Mouse (Mus musculus) layer of hippocampus, adult 9-11 months (tissue): ENCODE results near the gene Rpa3.
A peak's percentile ranks its signal among the peaks of the same experiment; 100 is the strongest.

Experiments used
- DNase-seq: peaks from one replicate; pipeline ENCODE4 v3.0.0; 2022

Rpa3 gene

DNA sequence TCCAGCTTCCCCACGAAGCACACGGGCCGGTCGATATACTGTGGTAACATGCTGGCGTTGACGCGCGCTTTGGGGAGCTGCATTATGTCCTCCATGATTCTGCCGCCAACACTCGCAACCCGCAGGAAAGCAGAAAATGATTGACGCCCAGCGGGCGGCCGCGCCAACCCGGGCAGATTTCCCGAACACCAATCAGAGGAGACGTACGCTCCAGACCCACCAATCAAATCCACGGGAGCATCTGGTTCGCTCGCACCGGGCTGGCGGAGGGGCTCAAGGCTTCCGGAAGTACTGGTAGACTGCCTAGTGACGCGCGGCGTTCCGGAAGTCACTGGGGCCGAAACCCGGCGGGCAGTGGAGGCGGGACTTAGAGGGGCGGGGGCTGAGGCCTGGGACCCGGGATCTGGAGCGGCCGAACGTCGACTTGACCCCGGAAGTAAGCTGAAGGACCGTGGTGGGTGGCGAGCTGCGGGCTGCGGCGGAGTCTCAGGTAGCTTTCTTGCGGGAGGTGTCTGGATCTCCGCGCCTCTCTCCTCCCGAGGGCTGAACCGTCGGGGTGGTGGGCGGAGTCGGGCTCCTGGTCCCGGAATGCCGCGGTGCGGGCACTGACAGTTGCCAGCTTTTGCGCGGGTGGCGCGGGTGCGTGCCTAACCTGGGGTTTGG lies at the start of gene Rpa3, which contains the start of the genes Umad1 and Gm45062:
Gene Rpa3 (minus strand): TSS at position 170 of the 663 bp plus-strand sequence.
Gene Umad1 (plus strand): TSS at position 285 of the 663 bp plus-strand sequence.
Gene Gm45062 (plus strand): TSS at position 447 of the 663 bp plus-strand sequence.
- peak; percentile 99 for DNase-seq

DNA sequence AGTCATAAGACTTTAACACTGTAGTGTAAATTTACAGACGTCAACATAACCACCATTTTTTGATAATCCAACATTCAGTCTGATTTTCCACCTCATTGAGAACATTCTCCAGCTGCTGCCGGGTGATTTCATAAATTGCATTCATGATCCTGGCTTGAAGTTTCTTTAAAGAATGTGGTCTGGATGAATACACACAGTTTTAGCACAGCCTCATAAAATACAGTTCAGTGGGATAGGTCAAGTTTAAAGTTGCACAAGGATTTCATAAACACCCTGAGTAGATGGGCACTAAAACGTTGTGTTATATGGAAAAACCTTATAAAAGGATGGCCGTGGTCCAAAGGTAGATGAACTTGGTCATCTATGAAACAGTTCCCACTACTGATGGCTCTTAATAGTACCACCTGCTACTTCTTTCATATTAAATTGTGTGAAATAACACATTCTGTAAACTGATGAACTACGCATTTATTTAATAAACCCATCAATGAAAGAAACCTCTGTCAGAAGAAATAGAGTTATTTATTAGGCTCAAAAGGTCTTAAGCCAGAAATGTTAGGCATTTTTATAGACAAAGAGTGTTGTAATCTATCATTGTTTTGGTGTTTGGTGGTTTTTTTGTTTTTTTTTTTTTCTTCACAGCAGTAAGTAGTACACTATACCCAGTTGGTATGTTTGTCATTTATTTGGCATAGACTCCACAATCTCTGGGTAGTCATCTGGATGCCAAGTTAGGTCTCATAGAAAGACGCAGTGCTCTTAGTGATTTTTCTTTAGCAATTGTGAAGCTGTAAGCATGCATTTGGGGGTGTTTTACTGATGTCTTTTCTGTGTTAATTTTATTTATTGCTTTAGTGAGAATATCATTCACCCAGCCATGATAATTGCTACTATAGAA lies 49.2 kb upstream of the Rpa3 start:
- DNase-seq: no peak

DNA sequence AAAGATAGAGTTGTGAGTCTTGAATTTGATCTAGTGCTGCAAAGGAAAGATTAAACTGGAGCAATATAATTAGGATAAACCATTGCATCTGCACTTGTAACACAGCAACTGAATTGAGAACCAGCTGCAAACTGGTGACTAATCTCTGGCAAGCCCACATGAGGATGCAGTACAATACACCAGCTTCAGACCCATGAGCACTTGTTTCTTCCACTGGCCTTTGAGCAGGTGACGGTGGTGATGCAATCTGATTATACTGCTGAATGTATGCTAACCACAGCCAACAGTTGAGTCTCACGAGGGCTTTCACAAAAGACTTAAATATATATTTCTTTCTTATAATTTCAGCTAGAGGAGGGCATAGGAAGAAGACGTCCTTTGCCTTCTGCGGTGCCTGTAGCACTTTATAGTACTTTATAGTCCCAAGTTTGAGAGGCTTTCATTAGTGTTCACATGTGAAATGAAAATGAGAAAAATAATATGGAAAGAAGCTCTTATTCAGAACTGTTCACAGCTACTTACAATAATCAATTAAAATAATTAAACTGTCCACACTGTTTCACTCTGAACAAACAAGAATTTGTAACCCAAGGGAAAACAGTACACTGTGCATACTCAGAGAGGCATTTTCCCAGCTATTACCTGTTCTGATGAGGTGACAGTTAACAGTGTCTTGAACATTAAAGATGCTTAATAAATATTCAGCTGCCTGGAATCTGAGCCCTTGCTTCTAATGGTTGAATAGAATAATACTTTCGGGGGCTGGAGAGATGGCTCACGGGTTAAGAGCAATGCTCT lies 40.3 kb upstream of the Rpa3 start:
- peak; percentile 59 for DNase-seq

DNA sequence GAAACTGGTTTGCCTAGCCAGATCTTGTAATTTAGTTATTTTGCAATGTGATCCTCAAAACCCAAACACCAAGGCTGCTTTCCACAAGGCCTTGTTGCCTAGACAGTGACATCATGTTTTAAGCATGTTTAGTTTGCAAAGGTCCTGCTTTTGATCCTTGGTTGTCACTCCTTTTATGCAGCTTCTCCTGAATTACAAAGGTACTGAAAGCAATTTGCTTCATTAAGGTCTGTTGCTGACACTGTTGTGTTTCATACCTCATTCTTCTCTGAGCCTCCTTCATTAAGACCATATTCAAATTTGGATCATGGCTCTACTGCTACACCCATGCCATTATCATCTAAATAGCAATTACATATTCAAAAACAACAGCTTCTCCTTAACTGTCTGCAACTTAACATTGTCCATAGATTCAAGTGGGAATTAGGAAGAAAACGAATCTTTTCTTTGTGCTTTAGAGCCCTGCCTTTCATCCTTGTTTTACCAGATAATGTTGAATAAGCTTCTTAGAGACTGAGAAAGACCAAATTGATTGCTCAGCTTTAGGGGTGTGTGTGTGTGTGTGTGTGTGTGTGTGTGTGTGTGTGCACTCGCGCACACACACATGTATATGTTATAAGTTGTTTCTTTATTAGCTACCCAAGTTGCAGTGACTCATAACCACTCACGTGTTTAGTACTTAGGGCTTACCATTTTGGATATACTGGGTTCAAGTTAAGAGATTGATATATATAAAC lies 35.2 kb upstream of the Rpa3 start:
- DNase-seq: no peak

DNA sequence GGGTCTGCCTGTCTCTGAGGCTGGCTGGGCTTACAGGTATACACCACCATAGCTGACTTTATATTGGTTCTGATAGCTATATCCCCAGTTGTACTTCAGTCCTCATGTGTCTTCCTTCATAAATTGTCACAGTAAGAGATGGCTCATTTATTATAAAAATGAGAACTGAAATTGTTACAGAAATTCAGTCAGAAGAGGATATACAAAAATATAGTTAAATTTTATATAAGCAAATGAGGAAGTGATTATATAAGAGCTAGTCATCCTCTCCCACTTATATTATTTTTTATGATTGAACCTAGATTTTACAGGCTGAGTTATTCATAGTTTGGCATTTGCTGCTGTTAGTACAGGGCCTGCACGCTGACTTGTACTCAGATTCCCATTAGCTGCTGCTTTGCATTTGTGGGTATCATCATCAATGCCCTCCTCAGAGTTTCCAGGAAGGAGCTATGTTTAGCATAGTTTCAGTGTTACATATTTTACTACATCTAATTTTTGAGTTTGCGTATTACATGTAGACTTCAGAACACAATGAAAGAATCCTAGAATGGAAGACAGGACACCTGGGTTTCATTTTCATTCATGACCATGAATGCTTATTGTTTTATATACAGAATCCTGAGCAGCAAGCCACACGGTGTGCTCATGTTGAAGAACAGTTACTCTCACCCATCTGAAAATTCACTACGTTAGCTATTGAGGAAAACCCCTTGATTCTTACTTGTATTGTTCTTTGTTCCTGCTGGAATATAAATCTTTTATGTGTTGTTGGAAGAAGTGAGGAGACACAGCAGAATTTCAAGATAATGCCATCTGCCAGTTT lies 30.0 kb upstream of the Rpa3 start:
- no peak for DNase-seq

DNA sequence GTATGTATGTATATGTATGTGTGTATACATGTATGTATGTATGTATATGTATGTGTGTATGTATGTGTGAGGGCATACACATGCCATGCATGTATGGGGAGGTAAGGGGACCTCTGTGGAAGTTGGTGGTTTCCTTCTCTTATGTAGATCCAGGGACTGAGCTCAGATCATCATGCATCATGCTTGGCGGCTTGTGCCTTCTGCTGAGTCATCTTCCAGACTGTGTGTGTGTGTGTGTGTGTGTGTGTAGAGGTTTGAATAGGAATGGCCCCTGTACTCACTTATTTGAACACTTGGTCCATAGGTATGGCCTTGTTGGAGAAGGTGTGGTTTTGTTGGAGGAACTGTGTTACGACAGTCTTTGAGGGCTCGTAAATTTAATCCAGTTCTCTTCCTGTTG lies 27.2 kb upstream of the Rpa3 start:
- no peak for DNase-seq

DNA sequence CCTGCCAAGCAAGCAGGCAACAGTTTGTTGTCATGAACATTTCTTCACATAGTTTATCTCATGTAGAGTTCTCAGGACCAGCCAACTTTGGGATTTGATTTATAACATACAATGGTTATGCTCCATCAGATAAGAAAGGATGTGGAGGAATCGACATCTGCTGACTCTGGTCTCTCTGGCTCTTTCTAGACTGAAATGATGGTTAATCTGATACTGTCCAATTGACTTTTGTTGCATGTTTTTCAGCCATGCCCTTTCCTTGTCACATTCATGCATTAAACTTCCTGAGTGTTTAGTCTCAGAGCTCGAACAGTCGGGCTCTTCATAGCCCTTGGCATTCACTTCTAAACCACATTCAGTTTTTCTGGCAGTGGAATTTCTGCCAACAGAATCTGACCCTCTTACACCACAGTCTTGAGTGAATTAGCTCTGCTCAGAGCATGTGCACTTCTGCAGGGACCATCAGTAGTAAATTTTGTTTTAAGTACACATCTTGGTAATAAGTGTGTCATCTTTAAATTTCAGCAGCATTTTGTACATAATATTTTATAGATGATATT lies 26.5 kb upstream of the Rpa3 start:
- no peak for DNase-seq

DNA sequence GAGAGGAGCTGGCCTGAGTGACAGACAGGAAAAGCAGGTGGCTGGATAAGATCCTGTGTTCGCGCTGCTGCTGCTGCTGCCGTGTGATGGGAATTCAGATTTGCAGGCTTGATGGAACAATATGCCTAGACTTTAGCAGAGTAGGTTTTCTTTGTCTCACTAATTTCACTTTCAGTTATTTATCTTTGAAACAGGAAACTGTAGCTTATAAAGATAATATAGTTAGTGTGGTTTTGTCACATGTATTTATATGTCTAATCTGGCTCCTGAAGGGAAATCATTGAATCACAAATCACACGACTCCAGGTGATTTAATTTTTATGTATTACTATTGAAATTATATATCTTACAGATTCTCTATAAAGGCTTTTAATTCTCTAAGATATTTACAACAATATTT lies 24.3 kb upstream of the Rpa3 start:
- no peak for DNase-seq

DNA sequence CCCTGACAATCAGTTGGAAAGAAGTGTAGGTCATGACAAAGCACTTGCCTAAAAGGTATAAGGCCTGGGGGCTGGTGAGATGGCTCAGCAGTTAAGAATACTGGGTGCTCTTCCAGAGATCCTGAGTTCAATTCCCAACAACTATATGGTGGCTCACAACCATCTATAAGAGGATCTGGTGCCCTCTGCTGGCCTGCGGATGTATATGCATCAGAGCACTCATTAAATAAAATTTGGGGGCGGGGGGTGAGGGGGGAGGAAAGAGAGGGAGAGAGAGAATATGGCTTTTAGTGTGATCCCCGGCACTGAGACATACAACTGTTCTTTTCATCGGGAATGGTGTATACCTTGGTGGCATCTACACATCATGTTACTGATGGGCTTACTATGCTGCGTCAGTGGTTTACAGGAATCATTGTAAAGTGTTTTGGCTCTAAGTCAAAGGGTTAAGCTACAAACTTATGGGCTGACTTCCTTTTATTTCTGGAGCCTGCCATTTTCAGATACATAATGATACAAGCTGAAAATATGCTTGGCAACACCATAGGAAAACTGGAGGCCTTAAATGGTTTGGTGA lies 19.5 kb upstream of the Rpa3 start:
- no peak for DNase-seq

DNA sequence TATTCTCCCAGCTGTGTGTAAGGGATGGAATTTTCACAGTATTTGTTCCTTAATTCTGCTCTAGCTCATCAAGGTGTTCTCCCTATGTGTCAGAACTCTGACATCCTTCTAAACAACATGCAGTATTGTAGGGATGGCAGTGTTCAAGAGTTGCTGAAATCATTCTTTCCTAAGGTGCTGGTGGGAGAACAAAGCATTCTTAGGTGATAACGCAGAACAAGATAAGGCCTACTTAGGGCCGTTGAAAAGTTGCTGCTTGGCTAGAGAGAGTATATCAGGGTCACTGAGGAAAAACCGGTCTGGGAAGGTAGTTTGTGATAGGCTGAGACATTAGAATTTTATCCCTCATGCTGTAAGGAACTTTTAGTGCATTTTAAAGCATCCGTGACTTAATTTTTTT lies 17.5 kb upstream of the Rpa3 start:
- DNase-seq: no peak

DNA sequence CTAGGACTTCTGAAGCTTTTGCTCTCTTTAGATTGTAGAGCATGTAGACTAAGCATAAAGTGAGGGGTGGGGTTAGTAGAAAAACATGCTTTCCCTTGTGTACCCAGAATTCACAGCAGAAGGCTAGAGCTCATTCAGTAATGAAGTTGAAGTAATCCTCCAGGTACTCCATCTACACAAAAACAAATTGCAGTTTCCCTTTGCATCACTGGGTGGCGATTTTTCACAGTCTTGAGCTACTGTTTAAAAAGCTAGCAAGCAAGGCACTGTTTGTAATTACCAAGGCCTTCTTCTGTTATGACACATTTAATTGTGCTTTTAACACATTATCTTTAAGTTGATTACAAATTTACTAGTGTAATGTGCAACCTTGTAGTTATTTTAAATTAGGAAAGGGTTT lies 16.1 kb upstream of the Rpa3 start:
- peak; percentile 72 for DNase-seq

DNA sequence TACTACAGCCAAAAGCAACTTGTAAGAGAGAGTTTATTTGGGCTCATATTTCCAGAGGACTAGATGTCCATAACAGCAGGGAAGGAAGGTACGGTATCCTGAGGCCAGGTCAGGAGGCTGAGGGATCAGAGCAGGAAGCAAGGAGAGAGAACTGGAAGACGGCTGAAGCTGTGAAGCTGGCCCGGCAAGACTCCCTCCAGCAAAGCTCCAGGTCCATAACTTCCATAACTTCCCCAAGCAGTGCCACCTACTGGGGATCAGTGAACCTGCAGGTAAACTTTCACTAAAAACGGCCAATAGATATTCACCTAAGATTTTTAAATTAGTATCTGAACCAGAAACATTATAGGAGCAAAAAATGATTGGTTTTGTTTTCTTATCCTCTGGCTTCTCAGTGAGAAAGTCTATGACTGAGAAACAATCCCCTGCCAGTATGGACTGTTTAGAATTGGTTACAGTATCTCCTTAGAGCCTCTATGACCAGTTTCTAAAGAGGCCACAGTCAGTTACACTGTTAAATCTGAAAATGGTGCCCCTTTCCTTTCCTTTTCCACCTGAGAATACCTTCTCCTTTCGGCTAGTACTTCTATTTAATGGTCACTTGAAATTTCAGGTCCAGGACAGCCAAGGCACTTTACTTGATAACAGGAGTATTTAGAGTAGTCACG lies 15.5 kb upstream of the Rpa3 start:
- DNase-seq: no peak

DNA sequence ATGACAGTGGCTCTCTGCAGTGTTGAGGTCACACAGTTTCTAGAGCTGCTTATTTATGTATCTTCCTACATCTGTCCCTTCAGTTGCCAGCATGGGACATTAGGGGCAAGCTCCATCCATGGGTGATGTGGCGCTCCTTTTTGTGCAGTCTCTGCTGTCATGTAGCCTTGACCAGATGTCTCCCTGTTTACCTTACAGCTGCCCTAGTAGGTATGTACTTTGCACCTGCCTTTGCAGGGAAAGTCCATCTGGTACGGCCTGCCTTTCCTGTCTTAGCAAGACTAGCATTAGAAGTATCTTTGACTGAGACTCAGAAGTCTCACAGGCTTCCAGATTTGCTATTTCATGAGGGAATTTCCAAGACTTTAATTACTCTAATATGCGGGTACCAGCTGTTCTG lies 12.1 kb upstream of the Rpa3 start:
- DNase-seq: no peak

DNA sequence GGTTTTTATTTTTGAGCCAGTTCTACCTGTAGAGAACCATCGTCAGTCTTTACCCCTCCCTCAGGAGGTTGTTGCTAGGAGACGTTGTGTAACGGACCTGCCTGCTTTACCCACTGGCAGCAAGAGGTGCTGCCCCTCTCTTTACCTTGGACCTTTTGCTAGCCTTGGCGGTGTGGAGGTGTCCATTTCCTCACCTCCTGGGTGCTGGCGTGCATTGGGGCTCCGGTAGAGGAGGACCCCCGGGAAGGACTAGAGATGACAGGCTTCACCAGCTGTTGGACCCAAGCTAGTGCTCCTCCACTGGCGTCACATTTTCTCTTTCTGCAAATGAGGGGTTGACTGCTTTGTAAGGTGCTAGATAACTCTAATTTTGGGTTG lies 683 bp upstream of the Rpa3 start:
- DNase-seq: no peak

DNA sequence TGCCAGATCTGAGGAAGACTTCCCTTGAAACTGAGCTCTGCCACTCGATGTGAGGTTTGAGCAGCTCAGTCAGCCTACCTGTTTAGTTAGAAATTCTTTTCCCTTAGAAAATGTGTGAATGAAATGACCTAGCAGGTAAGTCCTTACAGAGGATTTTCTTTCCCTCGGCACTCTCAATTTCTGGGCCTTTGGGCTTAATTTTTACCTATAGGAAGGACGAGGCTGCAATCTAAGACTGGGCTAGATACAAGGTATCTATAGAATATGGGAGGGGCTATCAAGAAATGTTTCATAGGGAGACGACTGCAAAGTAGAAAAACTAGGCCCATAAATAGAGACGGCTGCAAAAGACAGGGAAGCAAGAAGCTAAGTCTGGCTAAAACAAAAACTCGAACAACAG lies 657 bp downstream of the Rpa3 start:
- DNase-seq: no peak

DNA sequence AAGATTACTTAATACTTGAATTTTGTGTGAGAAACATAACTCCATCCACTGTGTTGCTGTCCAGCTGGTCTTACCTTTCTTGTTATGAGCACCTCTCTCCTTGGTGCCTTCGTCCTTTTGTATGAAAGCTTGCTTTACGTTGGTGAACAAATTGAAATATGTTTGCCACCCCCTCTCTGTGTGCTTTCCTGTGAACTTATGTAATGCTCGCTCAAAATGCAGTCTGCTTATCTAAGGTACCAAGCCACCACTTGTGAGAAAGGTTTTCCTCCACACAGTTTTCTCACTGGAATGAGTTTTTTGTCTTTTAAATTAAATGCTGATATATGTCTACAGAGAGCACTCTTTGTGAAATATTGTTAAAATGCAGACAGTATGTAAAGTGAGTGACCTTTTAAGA lies 30.4 kb downstream of the Rpa3 start:
- DNase-seq: no peak

DNA sequence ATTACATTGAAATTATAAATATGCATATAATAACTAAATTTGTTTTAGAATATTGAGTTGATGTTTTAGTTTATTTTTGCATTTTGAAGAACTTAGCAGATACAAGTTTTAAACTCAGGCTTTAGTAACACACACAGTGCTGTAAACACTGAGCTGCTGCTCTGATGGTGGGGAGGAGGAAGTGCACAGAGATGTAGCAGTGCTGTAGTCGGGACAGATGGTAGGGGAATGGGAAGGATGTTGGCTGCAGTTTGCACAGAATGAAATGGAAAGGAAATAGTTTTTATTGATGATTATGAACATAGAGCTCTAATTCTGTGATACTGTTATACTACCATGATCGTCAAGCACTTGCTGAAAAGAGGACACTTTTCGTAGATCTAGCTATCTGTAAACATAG lies 31.9 kb downstream of the Rpa3 start:
- DNase-seq: peak; percentile 54

DNA sequence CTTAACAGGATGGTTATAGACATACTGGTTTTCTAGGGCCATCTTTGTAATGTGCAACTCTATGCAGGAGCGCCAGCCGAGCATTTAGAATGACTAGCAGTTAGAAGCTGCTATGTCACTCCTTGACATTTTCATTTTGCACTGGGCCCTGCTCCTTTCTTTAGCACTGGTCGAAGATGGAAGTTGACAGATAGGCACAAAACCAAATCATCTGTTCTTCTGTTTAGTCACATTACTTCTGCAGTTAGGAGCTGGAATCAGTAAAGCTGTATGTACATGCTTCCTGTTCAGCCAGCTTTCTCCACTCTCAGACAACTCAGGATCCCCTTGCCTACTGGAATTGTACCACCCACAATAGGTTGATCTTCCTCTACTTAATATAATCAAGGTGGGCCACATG lies 48.3 kb downstream of the Rpa3 start:
- DNase-seq: no peak

DNA sequence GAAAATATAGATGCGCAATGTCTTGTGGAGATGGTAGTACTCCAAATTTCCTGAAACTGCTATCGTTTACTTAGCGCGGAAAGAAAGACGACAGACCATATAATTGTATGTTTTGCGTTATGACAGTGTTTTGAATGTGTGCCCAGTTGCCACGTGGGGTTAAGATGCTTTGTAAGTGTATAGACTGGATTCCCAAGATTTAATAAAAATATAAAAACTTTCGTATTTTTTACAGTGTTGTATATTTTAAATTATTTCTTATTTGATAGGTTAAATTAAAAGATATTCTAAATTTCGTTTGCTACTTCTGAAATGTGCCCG lies 49.1 kb downstream of the Rpa3 start:
- no peak for DNase-seq

DNA sequence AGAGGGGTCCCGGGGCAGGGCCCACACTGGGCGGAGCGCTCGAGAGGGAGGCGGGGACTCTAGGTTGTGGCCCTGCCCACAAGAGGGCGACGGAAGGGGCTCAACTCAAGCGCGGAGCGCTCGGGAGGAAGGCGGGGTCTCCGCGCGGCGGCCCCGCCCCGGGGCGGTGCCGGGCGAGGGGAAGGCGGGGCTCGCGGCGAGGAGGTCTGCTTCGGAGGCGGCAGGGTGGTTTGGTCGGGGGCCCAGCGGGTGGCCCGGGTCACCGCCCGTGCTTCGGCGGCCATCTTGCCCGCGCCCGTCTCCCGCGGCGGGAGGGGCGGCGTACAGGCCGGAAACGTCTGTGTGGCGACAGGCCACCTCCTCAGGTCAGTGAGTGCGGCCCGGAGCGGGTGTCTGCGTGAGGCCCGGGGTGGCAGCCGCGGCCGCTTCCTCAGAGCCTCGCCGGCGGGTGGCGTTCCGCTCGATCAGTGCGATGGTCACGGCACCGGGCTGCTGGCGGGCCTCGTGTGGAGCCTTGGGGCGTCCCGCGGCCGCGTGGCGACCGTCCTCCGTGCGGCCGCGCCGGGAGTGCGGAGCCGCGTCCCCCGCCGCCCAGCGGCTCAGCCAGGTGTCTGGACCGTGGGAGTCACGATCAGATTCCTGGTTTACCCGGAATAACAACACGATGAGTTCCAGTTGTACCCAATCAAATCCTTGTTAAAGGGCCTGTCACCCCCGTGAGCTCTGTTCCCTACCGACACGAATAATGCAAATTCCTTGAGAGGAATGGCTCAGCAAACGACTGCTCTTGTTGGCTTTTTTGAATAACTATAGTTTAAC lies 49.7 kb downstream of the Rpa3 start, which contains the start of gene Mios:
Gene Mios (plus strand): TSS at position 176 of the 819 bp plus-strand sequence.
- DNase-seq: peak; percentile 84
